Mouse (Mus musculus) limb, embryonic 10.5 days (tissue): ENCODE measurements around the gene Lexm. TPM values are rescaled to one million over a fixed set of nuclear protein-coding genes. Genes with fewer than 3 reads are reported as not detected.

Experiments
- DNase-seq: peaks from one replicate; pipeline ENCODE4 v3.0.0-alpha.2; 2017; ENCODE audit warnings: low spot score
- H3K27ac ChIP-seq: fragments of 300-500 bp; sonication (generic); 2 replicates; pipeline ENCODE4 v1.5.1; 2016; ENCODE audit warnings: mild to moderate bottlenecking
- H3K27me3 ChIP-seq: fragments of 300-500 bp; sonication (generic); 2 replicates; pipeline ENCODE4 v1.6.1; 2016; ENCODE audit warnings: low read depth, mild to moderate bottlenecking; ENCODE audit not compliant: poor library complexity, severe bottlenecking
- H3K36me3 ChIP-seq: fragments of 300-500 bp; sonication (generic); 2 replicates; pipeline ENCODE4 v1.6.1; 2016; ENCODE audit warnings: mild to moderate bottlenecking, moderate library complexity
- H3K4me1 ChIP-seq: fragments of 300-500 bp; sonication (generic); 2 replicates; pipeline ENCODE4 v1.6.1; 2016
- H3K4me3 ChIP-seq: fragments of 300-500 bp; sonication (generic); 2 replicates; pipeline ENCODE4 v1.5.1; 2016; ENCODE audit warnings: mild to moderate bottlenecking, moderate library complexity
- H3K9me3 ChIP-seq: fragments of 300-500 bp; sonication (generic); replicated peaks from 2 replicates; pipeline ENCODE4 v1.6.1; 2016; ENCODE audit warnings: mild to moderate bottlenecking
- WGBS: fragments of 180-500 bp; shearing (Covaris S2); methylation state at CpG from one replicate; pipeline ENCODE4 v1.1.7; 2016; 5-methylcytosine and 5-hydroxymethylcytosine counted together
- polyA plus RNA-seq: library from polyadenylated mRNA; unstranded; fragments of >200 nt; fragmentation: Nextera tagmentation; extraction: Ambion mirVana; gene quantifications from 2 replicates; pipeline ENCODE4 v1.2.1, GENCODE M21; 2016

Lexm gene
- polyA plus RNA-seq, 1 experiment from 2014 or later = 0.15 TPM

DNA sequence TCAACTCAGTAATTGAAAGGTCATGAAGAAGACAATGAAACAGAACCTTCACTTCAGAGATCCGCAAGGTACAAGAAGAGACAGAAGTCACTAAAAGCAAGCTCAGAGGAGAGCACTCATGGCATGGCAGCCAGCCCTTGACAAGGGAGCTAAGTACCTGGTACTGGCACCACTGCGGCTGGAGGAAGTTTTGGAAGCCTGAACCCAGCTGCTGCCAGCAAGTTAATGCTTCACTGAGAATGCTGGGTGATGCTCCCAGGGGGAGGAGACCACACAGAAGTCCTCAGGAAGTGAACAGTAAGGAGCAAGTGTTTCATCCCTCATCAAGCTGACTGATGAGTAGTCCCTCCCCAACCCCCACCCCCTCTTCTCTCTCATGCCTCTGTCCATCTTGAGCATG is 74.8 kb downstream of the Lexm start:
- Histone ChIP-seq H3K27ac (no peak overlapping the region), H3K9me3 (no peaks in the 10 kb centered on the region), H3K36me3 (no peaks in the 10 kb centered on the region), H3K27me3 (no peaks in the 10 kb centered on the region), H3K4me3 (no peak overlapping the region), H3K4me1 (0 out of 2 replicates have a peak, but pooled peaks cover 4% of the 10 kb centered on the region)
- no peak for DNase-seq
- WGBS = 90% methylated on average over 2 of the region's 2 CpGs

DNA sequence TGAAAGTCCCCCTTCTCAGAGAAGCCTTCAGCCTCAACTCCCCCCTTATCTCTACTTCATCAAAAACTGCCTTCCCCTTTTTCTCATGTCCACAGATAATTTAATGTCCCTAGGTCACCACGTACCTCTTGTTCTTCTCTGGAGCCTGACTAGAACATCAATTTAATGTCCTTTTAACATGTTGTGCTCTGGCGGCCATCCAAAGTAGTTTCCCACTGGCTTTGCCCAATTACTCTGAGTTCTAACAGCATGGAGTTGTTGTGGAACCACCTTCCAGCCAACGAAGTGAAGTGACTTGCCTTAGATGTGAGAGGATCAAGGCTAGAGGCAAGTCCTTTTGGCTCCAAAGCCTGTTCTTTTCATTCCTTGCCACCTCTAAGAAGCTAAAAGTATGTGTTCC is 75.5 kb downstream of the Lexm start:
- Histone ChIP-seq H3K27ac (no peak overlapping the region), H3K27me3 (no peaks in the 10 kb centered on the region), H3K4me1 (0 out of 2 replicates have a peak, but pooled peaks cover 4% of the 10 kb centered on the region), H3K4me3 (no peak overlapping the region), H3K36me3 (no peaks in the 10 kb centered on the region), H3K9me3 (no peaks in the 10 kb centered on the region)
- no peak for DNase-seq
- WGBS = 68% methylated on average over 3 of the region's 3 CpGs

Other genes starting within 250 kb of the Lexm start
- 2.1 and 2.8 TPM in 2 replicates for gene Pcsk9, start 152.9 kb downstream of the Lexm start, polyA plus RNA-seq
- not detected in 2 replicates for gene Bsnd, start 125.0 kb downstream of the Lexm start, polyA plus RNA-seq
- gene Dhcr24, start 56.2 kb downstream of the Lexm start, polyA plus RNA-seq = 9.8 and 10.1 TPM in 2 replicates
- gene Ttc22, start 5.2 kb upstream of the Lexm start, polyA plus RNA-seq = 0.14 TPM in 1 of 2 replicates, not detected in the other
- gene Pars2, start 33.8 kb upstream of the Lexm start, polyA plus RNA-seq = 18.8 and 20.2 TPM in 2 replicates
- gene Ttc4, start 61.7 kb upstream of the Lexm start, polyA plus RNA-seq = 110 and 132 TPM in 2 replicates
- gene Mroh7, start 113.7 kb upstream of the Lexm start, polyA plus RNA-seq = 0.04 and 0.05 TPM in 2 replicates
- 0.09 and 0.13 TPM in 2 replicates for gene Fam151a, start 116.6 kb upstream of the Lexm start, polyA plus RNA-seq
- 9.0 and 10.7 TPM in 2 replicates for gene Acot11, start 187.8 kb upstream of the Lexm start, polyA plus RNA-seq